Mouse (Mus musculus) ovary, postnatal 14 days (tissue): ENCODE data around the gene Olfr693.
"Not testable (repeated sequence)": the region's sequence is repeated elsewhere in the genome, so short reads cannot be mapped to it uniquely, and the experiment has no call there.

Source experiments
- DNase-seq: peaks from one replicate; pipeline ENCODE4 v3.0.0; 2022; ENCODE audit warnings: low spot score

Gene Olfr693

DNA sequence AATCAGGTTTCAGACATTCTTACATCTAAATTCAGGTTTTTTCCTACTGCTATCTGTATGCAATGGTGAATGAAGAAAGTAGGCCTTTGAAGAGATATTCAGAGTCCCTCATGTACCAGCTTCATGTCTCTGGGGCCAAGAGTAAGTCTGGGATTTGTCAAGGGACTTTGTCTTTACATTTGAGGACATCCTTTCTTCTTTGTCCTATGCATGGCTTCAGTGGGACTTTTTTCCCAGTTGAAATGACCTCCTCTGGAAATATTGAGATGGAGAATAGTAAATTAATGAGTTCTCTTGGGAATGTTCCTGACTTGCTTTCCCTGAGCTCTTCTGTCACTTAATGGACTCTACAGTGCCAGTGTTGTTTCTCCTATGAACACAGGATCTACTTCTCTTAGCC, at the start of gene Olfr693:
Gene Olfr693 (minus strand): TSS at position 101 of the 400 bp plus-strand sequence.
- DNase-seq: no peak

DNA sequence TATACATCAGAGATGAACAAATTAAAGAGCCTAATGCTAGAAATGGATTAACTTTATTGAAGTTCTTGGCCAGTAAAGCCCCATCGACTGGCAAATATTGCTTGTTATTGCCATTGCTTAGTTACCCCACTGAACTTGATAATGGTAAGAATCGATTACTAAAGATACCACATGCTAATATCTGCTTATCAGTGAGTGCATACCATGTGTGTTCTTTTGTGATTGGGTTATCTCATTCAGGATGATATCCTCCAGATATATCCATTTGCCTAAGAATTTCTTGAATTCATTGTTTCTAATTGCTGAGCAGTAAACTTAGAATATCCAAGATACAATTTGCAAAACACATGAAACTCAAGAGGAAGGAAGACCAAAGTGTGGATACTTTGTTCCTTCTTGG, 45.3 kb upstream of the Olfr693 start:
- not testable (repeated sequence) for DNase-seq

DNA sequence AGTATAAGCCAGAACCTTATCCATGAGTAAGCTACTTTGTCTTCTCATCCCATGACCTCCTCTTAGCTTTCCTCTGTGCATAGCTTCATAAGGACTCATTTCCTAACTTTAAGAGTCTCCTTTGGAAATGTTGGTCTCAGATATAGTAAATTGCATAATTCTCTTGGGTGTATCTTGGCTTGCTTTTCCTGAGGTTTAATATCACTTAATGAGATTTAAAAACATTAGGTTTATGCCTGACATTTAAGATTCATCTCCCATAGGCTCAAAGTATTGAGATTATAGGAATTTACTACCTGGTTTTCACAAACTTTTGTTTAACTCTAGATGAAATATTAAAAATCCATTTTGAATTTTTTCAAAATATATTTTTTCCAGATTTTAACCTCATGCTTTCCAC, 35.9 kb upstream of the Olfr693 start, which contains the start of gene Olfr695:
Gene Olfr695 (minus strand): TSS at position 101 of the 400 bp plus-strand sequence.
- DNase-seq: no peak

DNA sequence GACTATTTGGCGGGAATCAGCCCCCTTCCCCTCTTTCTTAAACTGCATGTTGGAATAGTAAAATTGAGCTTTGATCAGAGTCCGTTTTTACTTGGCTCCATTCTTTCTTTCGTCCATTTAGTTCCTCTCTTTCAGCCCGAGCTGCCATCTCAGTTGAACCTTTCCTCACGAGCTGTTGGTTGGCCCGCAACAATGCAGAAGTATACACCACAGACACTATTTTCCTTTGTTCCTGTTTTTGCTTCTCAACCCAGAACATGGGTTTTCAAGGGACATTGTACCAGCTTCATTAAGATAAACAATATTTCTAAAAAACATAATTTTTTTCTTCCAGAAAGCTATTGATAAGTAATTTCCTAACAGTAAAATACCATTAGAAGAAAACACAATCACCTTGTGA, 31.1 kb upstream of the Olfr693 start:
- DNase-seq: no peak

DNA sequence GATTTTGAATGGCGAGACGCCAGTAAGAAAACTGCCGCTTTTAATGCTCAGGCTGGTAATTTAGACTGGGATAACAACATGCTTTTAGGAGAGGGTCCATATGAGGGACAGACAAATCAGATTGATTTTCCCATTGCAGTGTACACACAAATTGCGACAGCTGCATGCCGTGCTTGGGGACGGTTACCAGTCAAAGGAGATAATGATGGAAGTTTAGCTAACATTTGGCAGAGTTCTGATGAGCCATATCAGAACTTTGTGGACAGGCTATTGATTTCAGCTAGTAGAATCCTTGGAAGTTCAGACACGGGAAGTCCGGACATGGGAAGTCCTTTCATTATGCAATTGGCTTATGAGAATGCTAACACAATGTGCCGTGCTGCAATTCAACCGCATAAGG, 27.3 kb upstream of the Olfr693 start:
- not testable (repeated sequence) for DNase-seq

DNA sequence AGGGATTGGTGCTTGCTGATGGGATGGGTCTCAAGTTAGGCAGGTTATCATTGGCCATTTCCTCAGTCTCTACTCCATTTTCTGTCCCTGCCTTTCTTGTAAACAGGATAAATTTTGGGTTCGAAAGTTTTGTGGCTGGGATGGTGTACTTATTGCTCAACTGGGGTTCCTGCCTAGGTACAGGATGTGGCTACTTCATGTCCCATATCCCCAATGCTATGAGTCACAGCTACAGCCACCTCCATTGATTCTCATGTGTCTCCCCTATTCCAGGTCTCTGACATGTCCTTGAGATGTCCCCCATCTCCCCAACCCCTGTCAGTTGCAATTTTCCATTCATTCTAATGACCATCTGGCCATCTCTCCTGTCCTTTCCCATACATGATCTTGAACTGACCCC, 16.5 kb upstream of the Olfr693 start:
- DNase-seq: no peak

DNA sequence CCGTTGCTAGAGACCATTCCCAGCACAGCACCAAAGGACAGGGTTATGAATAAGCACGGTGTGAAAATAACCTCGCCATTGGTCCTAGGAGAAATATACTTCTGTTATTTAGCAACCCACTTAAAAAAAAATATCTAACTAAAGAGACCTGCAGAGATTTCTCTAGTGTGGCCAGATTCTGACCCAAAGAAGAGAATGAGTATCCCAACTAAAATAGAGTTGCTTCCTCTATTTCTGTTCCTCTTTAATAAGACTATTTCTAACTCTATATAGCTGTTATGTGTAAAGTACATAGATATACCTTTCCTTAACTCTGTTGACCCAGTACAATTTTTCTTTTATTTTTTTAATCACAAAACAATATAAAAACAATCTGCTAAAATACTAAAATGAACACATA, 12.6 kb upstream of the Olfr693 start:
- DNase-seq: no peak

DNA sequence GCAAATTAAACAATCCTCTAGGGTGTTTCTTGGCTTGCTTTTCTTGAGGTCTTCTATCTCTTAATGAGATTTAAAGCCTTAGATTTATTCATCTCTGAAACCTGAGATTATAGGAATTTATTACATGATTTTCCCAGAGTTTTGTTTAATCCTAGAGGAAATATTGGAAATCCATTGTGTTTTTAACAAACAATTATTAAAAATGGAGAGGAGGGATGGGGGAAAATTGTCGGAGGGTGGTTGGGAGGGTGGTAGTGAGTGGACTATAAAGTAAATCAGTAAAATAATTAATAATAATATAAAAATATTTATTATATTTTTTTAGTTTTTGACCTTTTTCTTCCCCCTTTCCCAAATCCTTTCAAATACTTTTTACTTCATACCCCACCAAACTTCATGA, 11.3 kb upstream of the Olfr693 start, which contains the start of gene Olfr694:
Gene Olfr694 (minus strand): TSS at position 101 of the 400 bp plus-strand sequence.
- no peak for DNase-seq

DNA sequence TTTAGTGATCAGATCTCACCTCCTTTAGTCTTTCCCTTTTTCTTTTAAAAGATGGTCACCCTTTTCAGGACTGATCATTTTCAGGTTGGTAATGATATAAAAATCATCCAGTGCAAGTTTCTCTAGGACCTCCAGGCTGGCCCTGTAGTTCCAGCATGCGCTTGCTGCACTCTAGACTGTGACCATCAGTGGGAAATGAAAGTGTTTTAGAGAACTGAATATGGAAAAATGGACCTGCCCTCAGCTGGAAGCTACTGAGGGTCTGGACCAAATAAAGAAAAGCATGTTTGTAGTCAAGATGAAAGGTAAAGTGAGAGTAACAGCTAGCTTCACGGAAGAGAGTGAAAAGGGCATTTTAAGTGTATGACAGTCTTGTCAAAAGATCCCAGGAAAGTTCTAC, 5.0 kb upstream of the Olfr693 start:
- no peak for DNase-seq

DNA sequence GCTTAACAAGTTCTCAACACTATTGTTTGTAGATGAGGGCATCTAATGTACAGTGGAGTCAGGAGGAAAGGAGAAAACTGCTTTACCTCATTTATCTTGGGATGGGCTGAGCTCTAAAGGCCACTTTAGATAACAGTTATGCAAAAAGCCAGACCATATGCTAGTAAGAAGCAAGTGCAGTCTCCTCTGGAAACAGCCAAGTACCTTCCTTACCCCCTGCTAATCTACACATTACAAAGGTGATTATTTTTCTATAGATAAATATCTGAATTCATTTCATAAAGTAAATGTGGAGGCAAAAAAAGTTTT, 28.1 kb downstream of the Olfr693 start:
- no peak for DNase-seq

DNA sequence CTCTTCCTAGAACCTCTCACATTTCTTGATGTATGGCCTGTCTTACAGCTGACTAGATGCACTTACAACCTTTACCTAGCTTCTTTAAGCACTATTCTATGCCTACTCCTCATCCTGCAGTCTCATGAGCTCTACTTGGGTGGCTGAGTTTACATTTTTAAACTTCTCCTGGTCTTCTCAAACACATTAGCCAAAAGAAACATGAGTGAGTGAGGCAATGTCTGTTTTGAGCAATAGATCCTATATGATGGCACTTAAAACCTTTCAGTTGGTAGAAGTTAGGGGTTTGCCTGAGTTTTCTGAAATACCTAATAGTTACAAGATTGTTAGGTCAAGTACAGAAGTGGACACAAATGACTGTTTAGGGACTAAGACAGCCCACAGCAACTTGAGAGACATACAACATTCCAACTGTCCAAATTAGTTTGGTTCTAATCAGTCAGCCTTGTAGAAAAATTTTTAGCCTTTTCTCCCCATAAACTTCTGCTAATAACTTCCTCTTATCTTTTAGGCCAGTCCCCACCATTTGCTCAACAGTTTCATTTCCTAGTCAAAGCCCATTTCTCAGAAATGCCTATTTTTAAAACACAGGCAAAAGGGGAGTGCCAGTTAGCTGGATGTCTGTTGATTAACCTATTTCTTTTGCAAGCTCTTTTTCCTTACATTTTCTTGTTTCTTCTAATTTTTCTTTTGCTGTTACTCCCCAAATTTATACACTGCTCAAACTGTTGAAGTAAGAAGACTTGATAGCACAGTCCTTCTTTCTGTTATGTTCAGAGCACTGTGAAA, 28.6 kb downstream of the Olfr693 start:
- DNase-seq: no peak

DNA sequence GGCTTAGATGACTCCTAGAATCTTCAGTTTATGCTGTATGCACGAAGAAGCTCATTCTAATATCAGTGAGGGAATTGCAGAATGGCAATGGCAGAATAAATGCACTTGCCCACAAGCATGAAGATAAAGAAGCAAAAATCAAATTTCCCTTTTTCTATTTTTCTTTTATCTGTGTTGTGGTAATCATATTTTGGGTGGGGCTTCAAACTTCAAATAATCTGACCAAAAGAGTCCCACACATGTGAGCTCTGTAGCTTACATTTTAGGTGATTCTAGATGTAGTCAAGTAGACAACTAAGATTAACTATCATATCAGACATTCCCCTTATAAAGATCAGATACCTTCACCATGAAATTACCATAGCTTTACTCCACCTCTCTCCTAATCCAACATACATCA, 30.6 kb downstream of the Olfr693 start:
- DNase-seq: no peak

DNA sequence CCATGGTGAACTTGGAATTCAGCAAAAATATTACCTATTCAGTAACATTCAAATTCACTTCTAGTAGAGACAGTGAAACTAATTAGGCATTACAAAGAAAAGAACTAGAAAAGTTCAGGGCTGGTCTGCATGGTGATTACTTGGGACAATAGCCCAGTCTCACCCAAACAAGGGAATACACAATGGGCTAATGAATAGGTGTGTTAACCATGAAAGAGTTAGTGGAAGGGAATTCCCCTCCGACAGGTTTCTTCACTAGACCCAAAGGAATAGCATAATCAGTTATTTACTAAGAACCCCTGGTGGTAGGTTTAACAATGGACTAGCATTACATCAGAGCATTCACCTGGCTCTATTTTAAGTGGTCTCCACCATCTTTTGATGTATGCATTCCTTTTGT, 35.1 kb downstream of the Olfr693 start:
- no peak for DNase-seq

DNA sequence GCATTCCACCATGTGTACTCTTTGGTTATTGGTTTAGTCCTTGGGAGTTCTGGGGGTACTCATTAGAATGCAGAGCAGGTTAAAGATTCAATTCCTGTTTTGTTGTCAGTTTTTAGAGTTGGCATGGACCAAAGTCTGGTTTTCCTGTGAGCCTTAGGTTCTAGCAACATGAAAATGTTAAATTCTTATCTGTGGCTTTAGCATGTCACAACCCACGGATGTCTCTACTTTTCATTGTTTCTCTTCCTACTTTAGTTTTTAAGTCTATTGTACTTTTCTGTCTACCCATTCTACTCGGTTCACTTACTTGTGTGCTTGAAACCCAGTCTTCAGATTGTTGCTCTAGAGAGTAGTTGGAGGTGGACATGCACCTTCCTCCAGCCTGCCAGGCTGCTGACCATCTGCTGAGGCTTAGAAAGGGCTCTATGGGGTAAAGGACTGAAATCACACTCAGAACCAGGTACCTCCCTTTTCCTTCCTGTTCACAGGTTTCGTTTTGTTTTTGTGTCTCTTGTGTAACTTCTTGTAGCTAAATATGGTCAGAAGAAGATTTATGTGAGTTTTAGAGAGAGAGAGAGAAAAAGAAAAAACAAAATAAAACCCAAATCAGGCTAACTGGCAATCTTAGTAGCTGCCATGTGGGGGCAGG, 36.0 kb downstream of the Olfr693 start:
- no peak for DNase-seq

DNA sequence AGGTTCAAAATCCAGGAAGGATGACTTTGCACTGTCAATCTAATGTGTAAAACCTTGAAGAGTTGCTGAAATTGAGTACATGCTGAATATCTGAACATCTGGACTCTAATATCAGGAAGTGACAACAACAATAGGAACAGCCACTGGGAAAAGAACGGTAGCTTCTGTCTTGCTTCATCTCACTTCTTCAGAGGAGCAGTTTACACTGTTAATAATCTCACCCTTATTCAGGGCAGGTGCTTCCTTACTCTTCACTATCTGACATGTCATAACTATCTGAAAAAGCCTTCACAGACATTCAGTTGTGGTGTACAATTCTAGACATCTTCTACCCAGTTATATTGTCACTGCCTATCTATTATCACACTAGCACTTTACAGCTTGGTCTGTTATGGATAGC, 39.5 kb downstream of the Olfr693 start:
- no peak for DNase-seq

DNA sequence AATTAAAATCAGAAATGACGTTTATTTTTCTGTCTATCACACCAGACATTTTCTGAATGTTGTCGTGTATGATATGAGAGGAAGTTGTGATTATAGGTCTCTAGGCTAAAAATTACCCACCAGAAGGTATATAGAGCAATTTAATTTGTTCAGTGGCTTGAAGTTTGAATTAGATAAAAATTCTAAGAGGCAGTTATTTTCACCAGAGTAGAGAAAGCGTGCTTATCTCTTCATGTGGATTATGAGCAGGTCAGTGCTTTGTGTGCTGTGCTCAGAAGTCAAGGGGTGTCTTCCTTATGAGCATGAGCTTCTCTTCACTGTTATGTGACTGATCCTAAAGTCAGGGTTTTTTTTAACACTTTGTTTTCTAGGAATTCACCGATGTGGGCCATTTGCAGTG, 44.8 kb downstream of the Olfr693 start:
- no peak for DNase-seq
